Mouse (Mus musculus): ENCODE measurements around the gene Trak1. TPM values are rescaled to one million over a fixed set of nuclear protein-coding genes. Genes with fewer than 3 reads are reported as not detected.
A peak's percentile ranks its signal among the peaks of the same experiment; 100 is the strongest.

The Trak1 gene
- total RNA-seq, 2 experiments from 2014 or later, result 230 to 235 TPM

GRCm38 (mm10) chr9:121460527-121460926, 163.2 kb downstream of the Trak1 start:
- no peak for DNase-seq (ENCODE audit: low spot score in 2 of 2)

- DNase-seq (ENCODE audit: low spot score in 2 of 2), result no peak
Measured at GRCm38 (mm10) chr9:121467460-121467859, 170.2 kb downstream of the Trak1 start.

GRCm38 (mm10) chr9:121469711-121470110, 172.4 kb downstream of the Trak1 start:
- no peak for DNase-seq (ENCODE audit: low spot score in 2 of 2)

DNA sequence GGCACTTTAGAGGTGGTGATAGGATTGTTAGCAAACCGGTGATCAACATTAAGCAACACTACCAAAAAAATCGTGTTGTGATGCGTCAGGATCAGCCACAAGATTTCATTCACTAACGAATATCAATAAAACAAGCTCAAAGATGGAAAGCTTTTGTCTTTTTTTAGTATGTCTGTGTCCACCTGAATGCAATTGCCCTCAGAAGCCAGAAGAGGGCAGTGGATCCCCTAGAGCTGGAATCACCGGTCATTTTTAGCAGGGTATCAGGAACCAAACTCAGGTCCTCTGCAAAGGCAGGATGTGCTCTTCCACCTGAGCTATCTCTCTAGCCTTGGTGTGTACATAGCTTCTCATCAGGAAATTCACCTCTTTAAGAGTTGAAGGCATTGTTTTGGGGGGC, 177.5 kb downstream of the Trak1 start:
- DNase-seq (ENCODE audit: low spot score in 2 of 2), result no peak

DNA sequence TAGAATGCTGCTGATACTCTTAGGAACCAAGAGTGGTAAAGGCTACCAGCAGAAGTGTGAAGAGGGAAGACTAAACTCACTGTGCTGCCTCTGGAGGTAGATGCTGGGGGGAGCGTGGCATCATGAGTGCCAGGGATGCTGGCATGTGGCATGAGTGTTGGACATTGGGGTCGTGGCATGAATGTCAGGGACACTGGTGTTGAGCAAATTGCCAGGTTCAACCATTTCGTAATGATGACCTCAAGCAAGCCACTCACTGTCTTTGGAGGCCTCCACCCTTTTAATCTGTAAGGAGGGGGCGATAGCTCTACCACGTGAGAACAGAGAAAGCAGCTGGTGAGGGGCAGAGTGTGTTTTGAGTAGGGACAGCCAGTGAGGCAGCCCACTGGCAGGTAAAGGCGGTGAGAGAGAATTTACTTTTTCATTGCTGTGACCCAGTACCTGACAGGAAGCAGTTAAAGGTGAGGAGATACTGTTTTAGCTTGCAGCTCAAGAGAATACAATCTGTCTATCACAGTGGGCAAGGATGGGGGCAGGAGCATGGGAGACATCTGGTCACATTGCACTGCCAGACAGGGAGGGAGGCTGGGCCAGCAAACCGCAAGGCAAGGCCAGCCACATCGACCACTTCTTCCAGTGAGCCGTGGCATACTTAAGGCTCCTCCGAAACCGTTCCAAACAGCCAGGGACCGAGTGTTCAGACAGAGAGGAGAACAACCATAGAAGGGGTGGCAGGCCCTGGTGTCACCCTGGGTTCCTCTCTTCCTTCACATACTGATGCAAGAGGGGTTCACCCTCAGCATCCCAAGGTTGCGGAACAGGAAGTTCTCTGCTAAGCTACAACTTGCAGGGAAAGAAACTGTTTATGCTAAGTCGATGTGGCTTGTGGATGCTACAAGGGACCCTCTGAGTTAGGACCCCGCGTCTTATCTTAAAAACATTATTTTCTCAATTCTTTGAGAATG, 178.5 kb downstream of the Trak1 start:
- no peak for DNase-seq (ENCODE audit: low spot score in 2 of 2)

- DNase-seq (ENCODE audit: low spot score in 2 of 2), result peak; percentile 77 to 82
Measured at GRCm38 (mm10) chr9:121477305-121477911, 180.1 kb downstream of the Trak1 start.

DNA sequence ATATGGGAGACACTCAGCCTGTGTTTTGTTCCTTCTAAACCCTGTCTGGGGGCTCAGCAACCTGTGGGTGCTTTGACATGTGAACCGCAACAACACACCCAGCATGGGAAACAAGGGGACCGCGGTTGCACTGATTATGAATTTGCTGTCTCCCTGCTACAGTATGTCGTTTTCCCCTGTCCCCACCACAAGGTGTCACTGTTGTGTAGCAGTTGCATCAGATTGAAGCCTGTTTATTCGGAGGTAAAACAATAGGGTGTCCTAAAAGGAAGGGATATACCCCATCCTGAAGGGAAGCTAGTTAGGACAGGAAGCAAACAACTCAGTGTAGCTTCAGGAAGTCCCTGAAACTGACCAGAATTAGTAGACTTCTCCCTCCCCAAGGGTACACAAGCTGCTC, 182.2 kb downstream of the Trak1 start:
- peak; percentile 70 to 85 for DNase-seq (ENCODE audit: low spot score in 2 of 2)

DNA sequence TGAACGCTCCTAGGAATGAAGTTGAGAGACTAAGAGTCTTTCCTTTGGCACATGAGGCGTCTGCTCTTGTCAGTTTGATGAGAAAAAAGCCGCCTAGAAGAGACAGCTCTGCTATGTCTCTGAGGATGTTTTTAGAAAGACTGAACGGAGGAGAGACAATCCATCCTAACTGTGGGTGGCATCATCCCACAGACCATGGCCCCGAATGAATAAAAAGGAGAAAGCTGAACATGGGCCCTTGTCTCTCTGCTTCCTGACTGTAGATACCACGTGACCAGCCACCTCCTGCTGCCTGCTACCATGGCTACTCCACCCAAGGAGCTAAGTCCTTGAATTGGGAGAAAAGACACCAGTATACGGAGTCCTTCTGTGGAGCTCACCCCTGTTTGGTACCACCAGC, 189.9 kb downstream of the Trak1 start:
- no peak for DNase-seq (ENCODE audit: low spot score in 2 of 2)

GRCm38 (mm10) chr9:121491592-121492240, 194.4 kb downstream of the Trak1 start:
- no peak for DNase-seq (ENCODE audit: low spot score in 2 of 2)

GRCm38 (mm10) chr9:121494006-121494767, 196.9 kb downstream of the Trak1 start:
- no peak for DNase-seq (ENCODE audit: low spot score in 2 of 2)

GRCm38 (mm10) chr9:121495529-121495928, 198.2 kb downstream of the Trak1 start, which contains the start of gene Cck:
Gene Cck, minus strand, starts transcription at chr9:121495694.
- DNase-seq (ENCODE audit: low spot score in 2 of 2), result peak in 1 of 2 experiments; percentile 51

- DNase-seq (ENCODE audit: low spot score in 2 of 2), result no peak
Measured at GRCm38 (mm10) chr9:121496102-121496501, 198.8 kb downstream of the Trak1 start.

DNA sequence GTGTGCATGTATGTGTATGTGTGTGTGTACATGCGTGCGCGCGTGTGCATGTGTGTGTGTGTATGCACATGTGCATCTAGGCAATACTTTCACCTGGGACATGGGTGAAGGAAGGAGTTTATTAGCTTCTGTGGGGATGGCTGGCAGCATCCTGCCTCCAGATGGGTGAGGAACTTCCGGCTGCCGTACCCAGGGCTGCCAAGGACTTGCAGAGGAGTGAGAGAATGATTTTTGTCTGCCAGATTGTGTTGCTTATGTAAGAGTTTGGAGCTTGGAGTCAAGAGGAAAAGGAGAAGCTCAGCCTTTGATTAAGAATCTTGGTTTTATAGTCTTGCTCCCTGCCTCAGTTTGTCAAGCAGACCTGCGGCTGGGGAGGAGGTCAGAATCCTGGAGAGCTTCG, 208.0 kb downstream of the Trak1 start:
- peak; percentile 57 to 81 for DNase-seq (ENCODE audit: low spot score in 2 of 2)

DNA sequence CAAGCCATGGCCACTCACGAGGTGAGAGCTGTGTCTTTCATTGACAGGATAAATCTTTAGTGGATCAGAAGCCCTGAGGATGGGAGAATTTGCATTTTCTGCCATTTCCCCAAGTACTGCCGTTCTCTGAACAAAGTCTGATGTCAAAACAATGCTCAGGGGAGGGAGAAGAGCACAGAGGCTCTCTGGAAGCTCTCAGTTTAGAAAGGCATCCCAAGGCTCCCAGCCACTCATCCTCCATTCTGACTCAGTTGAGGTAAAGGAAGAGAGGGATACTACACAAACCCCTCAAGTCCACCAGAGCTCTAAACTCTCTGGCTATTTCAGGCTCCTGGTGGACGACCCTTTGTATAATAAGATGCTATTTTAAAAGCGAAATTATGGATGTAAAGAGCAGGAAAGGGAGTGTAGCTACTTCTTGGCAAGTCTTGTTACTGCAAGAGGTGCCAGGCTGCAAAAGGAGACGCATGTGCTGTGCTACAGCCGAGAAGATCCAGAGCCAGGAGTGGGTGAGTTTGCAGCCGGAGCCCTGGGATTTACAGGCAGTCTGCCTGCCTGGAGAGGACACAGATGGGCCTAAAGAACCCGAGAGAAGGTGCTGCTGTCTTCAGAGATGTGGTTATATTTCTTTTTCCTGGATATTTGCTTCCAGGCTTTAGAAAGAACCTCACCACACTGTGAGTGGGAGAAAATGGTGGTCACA, 209.3 kb downstream of the Trak1 start:
- peak; percentile 40 to 67 for DNase-seq (ENCODE audit: low spot score in 2 of 2)

DNA sequence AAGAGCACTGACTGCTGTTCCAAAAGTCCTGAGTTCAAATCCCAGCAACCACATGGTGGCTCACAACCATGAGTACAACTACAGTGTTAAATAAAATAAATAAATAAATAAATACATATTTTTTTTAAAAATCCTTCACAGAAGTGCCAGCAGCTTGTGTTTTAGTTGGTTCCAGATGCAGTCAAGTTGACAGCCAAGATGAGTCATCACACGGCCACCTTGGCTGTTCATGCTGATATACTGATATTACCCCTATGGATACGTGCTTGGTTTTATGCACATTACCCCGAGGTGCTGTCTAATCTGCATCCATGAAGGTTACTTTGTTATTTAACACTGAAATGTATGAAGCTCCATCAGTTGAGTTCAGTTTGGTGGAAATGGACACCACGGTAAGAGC, 214.6 kb downstream of the Trak1 start:
- DNase-seq (ENCODE audit: low spot score in 2 of 2), result no peak

GRCm38 (mm10) chr9:121514462-121514861, 217.2 kb downstream of the Trak1 start:
- DNase-seq (ENCODE audit: low spot score in 2 of 2), result no peak

DNA sequence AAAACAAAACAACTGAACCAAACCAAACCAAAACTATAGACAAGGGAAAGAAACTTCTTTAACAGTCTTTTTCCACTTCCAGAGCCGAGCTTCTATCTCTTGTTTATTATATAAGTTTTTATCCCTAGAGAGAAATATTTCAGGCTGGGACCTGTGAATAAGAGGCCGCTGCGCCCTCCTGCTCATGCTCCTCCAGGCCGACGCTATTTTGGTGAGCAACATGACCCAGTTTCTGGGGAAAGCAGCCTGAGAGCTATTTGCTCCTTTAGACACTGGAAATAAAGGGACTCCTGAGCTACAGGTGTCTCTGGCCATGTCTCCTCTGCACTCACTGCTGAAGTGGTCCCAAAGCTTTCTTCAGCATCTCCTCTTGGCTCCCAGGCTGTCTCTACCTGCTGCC, 222.7 kb downstream of the Trak1 start:
- DNase-seq (ENCODE audit: low spot score in 2 of 2), result no peak
